Mouse (Mus musculus): Measurements from ENCODE around the gene Them4. TPM values are rescaled to one million over a fixed set of nuclear protein-coding genes. Genes with fewer than 3 reads are reported as not detected.

Them4 gene
- 1 to 10 TPM; 4.2 to 6.5 TPM for polyA plus RNA-seq (2017; shearing (Covaris generic))

DNA sequence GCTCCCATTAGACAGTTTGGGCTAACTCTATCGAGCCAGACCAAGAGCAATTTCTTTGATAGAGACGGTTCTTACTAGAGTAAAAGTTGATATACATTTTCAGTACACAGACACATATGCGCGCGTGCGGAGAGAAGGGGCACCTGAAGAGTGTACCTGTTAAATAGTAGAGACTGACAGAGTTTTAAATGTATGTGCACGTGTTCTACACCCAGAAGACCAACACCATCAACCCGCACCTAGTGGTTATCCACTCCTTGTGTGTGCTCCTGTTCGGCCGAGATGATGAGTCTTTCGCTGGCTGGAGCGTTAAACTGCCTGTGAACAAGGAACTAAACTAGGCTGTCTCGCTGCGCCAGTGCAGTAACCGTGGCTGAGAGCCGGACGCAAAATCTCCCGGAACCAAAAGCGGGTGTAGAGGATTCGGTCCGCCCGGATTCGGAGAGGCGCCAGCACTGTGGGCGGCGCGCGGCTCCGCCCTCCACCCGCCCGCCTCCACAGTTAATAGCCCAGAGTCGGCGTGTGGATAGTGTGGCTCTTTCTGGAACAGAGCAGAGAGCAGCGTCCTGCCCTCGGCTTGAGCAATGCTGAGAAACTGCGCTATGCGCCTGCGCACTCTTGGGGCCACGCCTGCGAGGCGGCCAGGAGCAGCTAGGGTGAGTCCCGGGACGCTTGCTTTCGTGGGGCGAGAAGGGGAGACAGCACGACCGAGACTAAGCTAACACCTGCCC lies at the start of gene Them4:
Them4 (plus strand) TSS at position 457 of the 731 bp plus-strand sequence.

DNA sequence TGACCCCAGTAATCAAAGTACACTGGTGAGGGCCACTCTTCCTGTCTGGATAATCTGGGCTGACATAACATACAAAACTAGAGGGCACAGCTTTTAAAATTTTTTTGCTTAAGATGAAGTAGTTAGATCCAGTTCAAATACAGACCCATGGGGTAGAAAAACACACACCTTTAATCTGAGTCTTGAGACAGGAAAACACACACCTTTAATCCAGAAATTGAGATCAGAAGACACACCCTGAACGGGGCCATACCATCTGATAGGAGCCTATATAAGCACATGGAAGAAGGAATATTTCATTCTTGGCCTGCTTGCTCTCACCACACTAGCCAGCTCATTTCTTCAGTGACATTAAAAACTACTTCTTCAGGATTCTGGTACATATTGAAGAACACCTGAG lies 46.2 kb upstream of the Them4 start, which contains the start of gene Gm4778:
Gm4778 (plus strand) TSS at position 301 of the 400 bp plus-strand sequence.

DNA sequence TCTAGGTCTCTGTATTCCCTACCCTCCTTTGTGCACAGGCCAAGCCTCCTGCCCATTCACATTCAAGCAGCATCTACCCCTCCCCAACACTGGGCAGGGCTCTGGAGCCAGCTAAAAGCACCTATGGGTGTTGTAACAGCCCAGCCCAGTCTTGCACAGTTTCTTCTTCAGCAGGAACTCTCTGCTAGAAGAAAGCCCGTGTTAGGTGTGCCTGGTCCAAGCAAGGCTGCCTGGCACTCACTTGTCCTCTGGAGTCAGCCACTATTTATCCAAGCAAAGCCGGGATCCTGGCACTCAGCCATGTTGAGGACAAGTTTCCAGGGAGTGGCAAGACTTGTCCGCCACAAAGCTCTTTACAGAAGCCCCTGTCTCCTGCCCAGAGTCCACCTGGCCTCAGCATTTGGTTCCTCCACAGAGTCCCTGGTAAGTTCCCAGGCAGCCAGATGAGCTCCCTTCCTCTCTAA lies 32.1 kb downstream of the Them4 start, which contains the start of gene Them5:
Them5 (plus strand) TSS at position 141 of the 464 bp plus-strand sequence.

DNA sequence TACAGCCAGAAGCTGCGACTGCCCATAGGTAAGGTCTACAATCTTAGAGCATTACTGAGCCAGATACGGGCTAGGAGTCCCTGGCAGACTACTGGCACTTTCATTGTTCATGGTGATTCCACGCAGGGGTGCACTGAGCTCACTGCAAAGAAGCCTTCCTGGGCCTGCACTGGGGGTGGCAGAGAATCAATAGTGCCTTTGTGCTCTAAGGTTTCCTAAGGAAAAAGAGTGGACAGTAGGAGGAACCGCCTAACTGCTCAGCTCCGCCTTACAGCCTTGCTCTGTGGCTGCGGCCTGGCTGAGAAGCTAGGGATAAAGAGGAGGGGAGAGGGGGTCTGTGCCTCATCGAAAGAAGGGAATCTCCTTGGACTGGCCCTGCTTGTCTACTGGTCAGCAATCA lies 52.2 kb downstream of the Them4 start, which contains the start of gene C2cd4d:
C2cd4d (plus strand) TSS at position 301 of the 400 bp plus-strand sequence.

DNA sequence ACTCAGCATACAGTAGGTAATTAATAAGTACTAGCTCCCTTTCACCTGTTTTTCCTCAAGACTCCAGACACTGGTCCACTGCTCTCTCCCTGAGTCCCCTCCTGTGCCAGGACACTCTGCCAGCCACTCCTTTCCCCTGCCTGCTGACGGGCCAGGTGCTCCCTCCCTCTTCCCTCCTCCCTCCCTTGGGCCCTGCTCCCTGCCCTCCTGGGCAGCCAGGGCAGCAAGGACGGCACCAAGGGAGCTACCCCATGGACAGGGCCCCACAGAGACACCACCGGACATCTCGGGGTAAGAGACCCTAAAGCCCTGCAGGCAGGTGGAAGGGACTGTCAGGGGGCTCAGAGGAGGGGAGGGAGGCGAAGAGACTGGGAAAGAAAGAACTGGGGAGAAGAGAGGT lies 62.8 kb downstream of the Them4 start, which contains the start of gene Rorc:
Rorc (plus strand) TSS at position 154 of the 400 bp plus-strand sequence.

Other genes starting within 250 kb of the Them4 start
- under 1 TPM in 1 of 2 experiments, not detected in 1; 0.31 TPM for gene Gm10697, start 237.4 kb upstream of the Them4 start, polyA plus RNA-seq (2017; shearing (Covaris generic))
- not detected for gene Gm10696, start 131.9 kb upstream of the Them4 start, polyA plus RNA-seq (2017; shearing (Covaris generic))
- not detected for gene Gm5286, start 113.4 kb upstream of the Them4 start, polyA plus RNA-seq (2017; shearing (Covaris generic))
- gene Gm4778, start 46.1 kb upstream of the Them4 start, polyA plus RNA-seq (2017; shearing (Covaris generic)), result not detected
- not detected for gene Them5, start 32.0 kb downstream of the Them4 start, polyA plus RNA-seq (2017; shearing (Covaris generic))
- under 1 TPM in 1 of 2 experiments, not detected in 1; 0.24 TPM for gene C2cd4d, start 52.3 kb downstream of the Them4 start, polyA plus RNA-seq (2017; shearing (Covaris generic))
- 1 to 10 TPM in 1 of 2 experiments, under 1 TPM in 1; 0.82 to 2.3 TPM for gene Rorc, start 62.7 kb downstream of the Them4 start, polyA plus RNA-seq (2017; shearing (Covaris generic))
- gene Lingo4, start 88.4 kb downstream of the Them4 start, polyA plus RNA-seq (2017; shearing (Covaris generic)), result under 1 TPM in 1 of 2 experiments, not detected in 1; 0.12 TPM
- 1 to 10 TPM; 3.8 to 4.7 TPM for gene Tdrkh, start 103.2 kb downstream of the Them4 start, polyA plus RNA-seq (2017; shearing (Covaris generic))
- gene Mrpl9, start 133.2 kb downstream of the Them4 start, polyA plus RNA-seq (2017; shearing (Covaris generic)), result 10 to 100 TPM; 39.5 to 72.8 TPM
- gene Oaz3, start 133.8 kb downstream of the Them4 start, polyA plus RNA-seq (2017; shearing (Covaris generic)), result 1 to 10 TPM in 1 of 2 experiments, under 1 TPM in 1; 0.64 to 2.0 TPM
- 1 to 10 TPM; 1.0 to 2.2 TPM for gene Celf3, start 168.2 kb downstream of the Them4 start, polyA plus RNA-seq (2017; shearing (Covaris generic))
- under 1 TPM in 1 of 2 experiments, not detected in 1; 0.69 TPM for gene Riiad1, start 170.3 kb downstream of the Them4 start, polyA plus RNA-seq (2017; shearing (Covaris generic))